Mouse (Mus musculus) heart, adult 2 months (tissue): ENCODE measurements at regions not wholly inside any gene's neighbourhood (a gene's known extent, or its start where the extent isn't known, plus 50 kb on each side); places are given as distances from the start of the nearest gene placed in this dataset.

ENCODE experiments used
- CTCF ChIP-seq: fragments of 200-600 bp; IDR thresholded peaks from 2 replicates; pipeline ENCODE4 v1.8.1; 2022; ENCODE audit warnings: antibody characterized with exemption, mild to moderate bottlenecking, moderate library complexity
- EP300 ChIP-seq: fragments of 200-500 bp; IDR thresholded peaks from 2 replicates; pipeline ENCODE4 v1.6.1; 2011; ENCODE audit warnings: low read depth, low read length, control low read depth; ENCODE audit not compliant: insufficient read depth
- POLR2A ChIP-seq: fragments of 200-500 bp; IDR thresholded peaks from 2 replicates; pipeline ENCODE4 v1.6.1; 2011; ENCODE audit warnings: mild to moderate bottlenecking, low read depth, low read length, control low read depth; ENCODE audit not compliant: insufficient read depth

- no peak for TF ChIP-seq CTCF
- no peak for TF ChIP-seq EP300
- no peak for TF ChIP-seq POLR2A
Observed at GRCm38 (mm10) chr7:73208479-73208816, 166.9 kb upstream of the Rgma start.
